Mouse (Mus musculus) midbrain, embryonic 13.5 days (tissue): ENCODE data around the gene Nupr1. TPM values are rescaled to one million over a fixed set of nuclear protein-coding genes. Genes with fewer than 3 reads are reported as not detected.

ENCODE experiments used
- ATAC-seq: fragments of 200-750 bp; cut with Nextera tagmentation; 2 replicates; pipeline ENCODE4 v1.8.0; 2017; ENCODE audit warnings: mild to moderate bottlenecking, moderate TSS enrichment, moderate library complexity
- H3K27ac ChIP-seq: fragments of 300-500 bp; sonication (generic); 2 replicates; pipeline ENCODE4 v1.5.1; 2015; ENCODE audit warnings: inconsistent platforms, mild to moderate bottlenecking, moderate library complexity
- H3K27me3 ChIP-seq: fragments of 300-500 bp; sonication (generic); 2 replicates; pipeline ENCODE4 v1.6.1; 2015; ENCODE audit warnings: mild to moderate bottlenecking, inconsistent platforms
- H3K36me3 ChIP-seq: fragments of 300-500 bp; sonication (generic); 2 replicates; pipeline ENCODE4 v1.6.1; 2015; ENCODE audit warnings: mild to moderate bottlenecking, inconsistent platforms
- H3K4me1 ChIP-seq: fragments of 300-500 bp; sonication (generic); replicated peaks from 2 replicates; pipeline ENCODE4 v1.6.1; 2015; ENCODE audit warnings: inconsistent platforms
- H3K4me2 ChIP-seq: fragments of 300-500 bp; sonication (generic); replicated peaks from 2 replicates; pipeline ENCODE4 v1.6.1; 2015; ENCODE audit warnings: moderate library complexity, mild to moderate bottlenecking, inconsistent platforms
- H3K4me3 ChIP-seq: fragments of 300-500 bp; sonication (generic); replicated peaks from 2 replicates; pipeline ENCODE4 v1.5.1; 2015; ENCODE audit warnings: mild to moderate bottlenecking, inconsistent platforms
- H3K9ac ChIP-seq: fragments of 300-500 bp; sonication (generic); replicated peaks from 2 replicates; pipeline ENCODE4 v1.6.1; 2015; ENCODE audit warnings: mild to moderate bottlenecking, inconsistent platforms
- H3K9me3 ChIP-seq: fragments of 300-500 bp; sonication (generic); 2 replicates; pipeline ENCODE4 v1.6.1; 2016; ENCODE audit warnings: mild to moderate bottlenecking, inconsistent platforms
- WGBS: fragments of 180-500 bp; shearing (Covaris S2); methylation state at CpG from one replicate; pipeline ENCODE4 v1.1.7; 2015; 5-methylcytosine and 5-hydroxymethylcytosine counted together
- polyA plus RNA-seq: library from polyadenylated mRNA; unstranded; fragments of >200 nt; fragmentation: Nextera tagmentation; extraction: Ambion mirVana; gene quantifications from 2 replicates; pipeline ENCODE4 v1.2.1, GENCODE M21; 2015

The Nupr1 gene
- polyA plus RNA-seq, 1 experiment from 2014 or later, result 7.6 TPM

DNA sequence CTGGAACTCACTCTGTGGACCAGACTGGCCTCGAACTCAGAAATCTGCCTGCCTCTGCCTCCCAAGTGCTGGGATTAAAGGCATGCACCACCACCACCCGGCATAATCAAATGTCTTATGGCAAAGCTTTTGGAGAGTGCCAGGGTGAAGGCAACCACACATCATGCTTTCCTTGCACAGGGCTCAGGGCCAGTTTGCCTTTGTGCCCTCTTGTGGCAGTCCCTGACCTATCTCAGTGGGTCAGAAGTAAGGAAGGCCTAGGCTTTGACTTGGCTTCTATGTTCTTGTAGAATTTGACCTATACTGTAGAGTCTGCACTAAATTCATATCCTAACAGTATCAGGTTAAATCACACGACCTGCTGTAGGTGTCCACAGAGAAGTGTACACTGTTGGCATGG, 14.0 kb downstream of the Nupr1 start:
- no peaks in the 10 kb centered on the region for H3K4me1 ChIP-seq
- H3K27ac ChIP-seq, result no peak overlapping the region
- no peak overlapping the region for H3K9ac ChIP-seq
- H3K4me3 ChIP-seq, result no peak overlapping the region
- H3K27me3 ChIP-seq, result no peaks in the 10 kb centered on the region
- no peaks in the 10 kb centered on the region for H3K9me3 ChIP-seq
- no peaks in the 10 kb centered on the region for H3K36me3 ChIP-seq
- no peak overlapping the region for H3K4me2 ChIP-seq
- ATAC-seq, result no peak
- 74% methylated on average over 3 of the region's 3 CpGs for WGBS

GRCm38 (mm10) chr7:126612736-126613135, 17.9 kb downstream of the Nupr1 start:
- H3K4me1 ChIP-seq, result no peaks in the 10 kb centered on the region
- H3K4me3 ChIP-seq, result no peak overlapping the region
- H3K36me3 ChIP-seq, result no peaks in the 10 kb centered on the region
- H3K4me2 ChIP-seq, result no peak overlapping the region
- H3K27me3 ChIP-seq, result no peaks in the 10 kb centered on the region
- no peak for ATAC-seq
- no peaks in the 10 kb centered on the region for H3K9me3 ChIP-seq
- no peak overlapping the region for H3K27ac ChIP-seq
- H3K9ac ChIP-seq, result no peak overlapping the region
- WGBS, result 73% methylated on average over 3 of the region's 3 CpGs

DNA sequence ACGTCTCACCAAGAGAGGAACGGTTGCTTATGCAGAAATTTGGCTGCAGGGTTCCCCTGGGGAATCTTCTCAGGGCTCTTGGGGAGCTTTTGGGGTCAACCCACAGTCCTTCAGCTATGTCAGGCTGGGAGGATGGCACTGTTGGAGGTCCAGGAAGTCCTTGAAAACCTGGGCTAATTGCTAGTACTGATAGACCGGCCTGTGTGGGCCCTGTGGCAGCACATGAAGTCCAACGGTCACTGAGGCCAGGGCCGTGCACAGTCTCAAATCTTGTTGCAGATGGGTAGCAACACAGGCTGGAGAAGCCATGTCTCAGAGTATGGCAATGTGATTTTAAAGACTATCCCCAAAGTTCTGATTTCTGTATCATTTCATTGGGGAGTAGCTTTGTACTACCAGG, 22.9 kb downstream of the Nupr1 start:
- WGBS, result 91% methylated on average over 5 of the region's 5 CpGs
- Histone ChIP-seq H3K4me3 (no peak overlapping the region), H3K4me1 (no peaks in the 10 kb centered on the region), H3K9me3 (no peaks in the 10 kb centered on the region), H3K4me2 (no peak overlapping the region), H3K27me3 (no peaks in the 10 kb centered on the region), H3K27ac (no peak overlapping the region), H3K9ac (no peak overlapping the region), H3K36me3 (no peaks in the 10 kb centered on the region)
- no peak for ATAC-seq

DNA sequence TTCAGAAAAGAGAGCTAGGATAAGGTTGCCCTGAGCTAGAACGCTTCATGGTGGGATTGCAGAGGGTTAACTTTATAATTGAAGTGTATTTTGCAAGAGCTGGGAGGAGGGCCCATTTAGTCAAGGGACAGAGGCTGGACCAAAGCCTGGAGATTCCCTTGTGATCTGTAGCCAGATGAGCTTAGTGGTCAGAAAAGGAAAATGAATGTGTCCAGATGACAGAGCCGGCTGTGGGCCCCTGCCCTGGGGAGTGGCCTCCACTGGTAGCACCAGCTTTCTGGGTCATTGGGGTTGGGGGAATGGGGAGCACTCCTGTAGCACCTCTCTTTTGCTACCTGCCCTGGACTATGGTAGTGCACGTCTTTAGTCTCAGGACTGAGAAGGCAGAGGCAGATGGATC, 23.6 kb downstream of the Nupr1 start:
- H3K9ac ChIP-seq, result no peak overlapping the region
- no peak overlapping the region for H3K4me3 ChIP-seq
- WGBS, result 82% methylated on average over 3 of the region's 3 CpGs

DNA sequence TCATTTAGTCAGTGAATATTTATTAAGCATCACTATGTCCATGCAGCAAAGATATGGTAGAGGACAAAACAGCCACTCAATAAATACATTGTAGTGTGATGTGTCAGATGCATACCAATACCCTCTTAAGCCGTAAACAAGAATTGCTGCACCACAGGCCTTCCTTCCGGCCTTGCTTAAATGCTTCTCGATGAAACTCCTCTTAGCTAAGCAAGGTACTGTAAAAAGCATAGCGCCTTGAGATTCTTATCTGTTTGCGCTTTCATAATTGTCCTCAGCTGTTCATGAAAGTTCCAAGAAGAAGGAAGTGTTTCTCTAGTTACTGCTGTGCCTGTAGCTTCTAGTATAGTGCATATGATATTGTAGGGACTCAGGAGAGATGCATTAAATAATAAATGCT, 24.1 kb downstream of the Nupr1 start:
- H3K36me3 ChIP-seq, result no peaks in the 10 kb centered on the region
- H3K9me3 ChIP-seq, result no peaks in the 10 kb centered on the region
- no peak overlapping the region for H3K4me2 ChIP-seq
- no peaks in the 10 kb centered on the region for H3K4me1 ChIP-seq
- H3K4me3 ChIP-seq, result no peak overlapping the region
- H3K27me3 ChIP-seq, result no peaks in the 10 kb centered on the region
- H3K9ac ChIP-seq, result no peak overlapping the region
- 94% methylated on average over 5 of the region's 5 CpGs for WGBS
- H3K27ac ChIP-seq, result no peak overlapping the region
- no peak for ATAC-seq

More for the DNA sequence above, 23.6 kb downstream of the Nupr1 start:
- no peaks in the 10 kb centered on the region for H3K27me3 ChIP-seq
- no peaks in the 10 kb centered on the region for H3K4me1 ChIP-seq
- no peak overlapping the region for H3K27ac ChIP-seq
- no peaks in the 10 kb centered on the region for H3K36me3 ChIP-seq
- ATAC-seq, result no peak
- H3K9me3 ChIP-seq, result no peaks in the 10 kb centered on the region
- H3K4me2 ChIP-seq, result no peak overlapping the region

GRCm38 (mm10) chr7:126602650-126603049, 28.0 kb downstream of the Nupr1 start:
- WGBS, result 86% methylated on average over 3 of the region's 3 CpGs
- Histone ChIP-seq H3K36me3 (no peaks in the 10 kb centered on the region), H3K27me3 (no peaks in the 10 kb centered on the region), H3K9ac (no peak overlapping the region), H3K4me2 (no peak overlapping the region), H3K9me3 (no peaks in the 10 kb centered on the region), H3K4me3 (no peak overlapping the region), H3K4me1 (no peaks in the 10 kb centered on the region), H3K27ac (no peak overlapping the region)
- ATAC-seq, result no peak

DNA sequence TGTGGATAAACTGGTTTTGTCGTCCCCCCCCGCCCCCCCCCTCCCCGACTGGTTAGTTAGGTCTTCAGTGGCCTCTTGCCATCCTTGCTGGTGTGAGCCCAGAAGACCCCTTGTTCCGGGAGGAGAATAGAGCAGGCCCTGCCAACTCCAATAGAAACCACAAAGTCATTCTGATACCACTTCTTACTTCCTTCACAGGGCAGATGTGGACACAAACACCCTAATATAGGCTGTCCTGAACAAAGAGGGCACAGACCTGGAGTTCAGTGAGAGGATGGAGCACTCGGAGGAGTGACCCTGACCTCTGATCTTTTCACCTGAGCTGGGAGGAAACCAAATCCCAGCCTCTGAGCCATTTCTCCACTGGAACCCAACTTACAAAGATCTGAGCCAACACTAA, 28.8 kb downstream of the Nupr1 start:
- Histone ChIP-seq H3K4me1 (no peaks in the 10 kb centered on the region), H3K27me3 (no peaks in the 10 kb centered on the region), H3K27ac (no peak overlapping the region), H3K4me2 (no peak overlapping the region), H3K4me3 (no peak overlapping the region), H3K36me3 (no peaks in the 10 kb centered on the region), H3K9me3 (no peaks in the 10 kb centered on the region), H3K9ac (no peak overlapping the region)
- WGBS, result 48% methylated on average over 5 of the region's 5 CpGs
- ATAC-seq, result no peak

- no peaks in the 10 kb centered on the region for H3K9me3 ChIP-seq
- no peak overlapping the region for H3K9ac ChIP-seq
- H3K4me2 ChIP-seq, result no peak overlapping the region
- 0 out of 2 replicates have a peak, but pooled peaks cover under 1% of the 10 kb centered on the region for H3K27me3 ChIP-seq
- ATAC-seq, result no peak
- no peak overlapping the region for H3K27ac ChIP-seq
- WGBS, result 82% methylated on average over 6 of the region's 6 CpGs
- H3K36me3 ChIP-seq, result no peaks in the 10 kb centered on the region
- H3K4me3 ChIP-seq, result no peak overlapping the region
- no peaks in the 10 kb centered on the region for H3K4me1 ChIP-seq
Measured at GRCm38 (mm10) chr7:126598919-126599318, 31.7 kb downstream of the Nupr1 start.

GRCm38 (mm10) chr7:126596414-126596813, 34.2 kb downstream of the Nupr1 start:
- Histone ChIP-seq H3K4me2 (no peak overlapping the region), H3K9me3 (no peaks in the 10 kb centered on the region), H3K36me3 (no peaks in the 10 kb centered on the region), H3K4me3 (no peak overlapping the region), H3K9ac (no peak overlapping the region), H3K27me3 (peaks cover 6% of the 10 kb centered on the region; the same call in 1 of the 2 replicates), H3K27ac (no peak overlapping the region), H3K4me1 (no peaks in the 10 kb centered on the region)
- no peak for ATAC-seq
- WGBS, result 63% methylated on average over 6 of the region's 6 CpGs

DNA sequence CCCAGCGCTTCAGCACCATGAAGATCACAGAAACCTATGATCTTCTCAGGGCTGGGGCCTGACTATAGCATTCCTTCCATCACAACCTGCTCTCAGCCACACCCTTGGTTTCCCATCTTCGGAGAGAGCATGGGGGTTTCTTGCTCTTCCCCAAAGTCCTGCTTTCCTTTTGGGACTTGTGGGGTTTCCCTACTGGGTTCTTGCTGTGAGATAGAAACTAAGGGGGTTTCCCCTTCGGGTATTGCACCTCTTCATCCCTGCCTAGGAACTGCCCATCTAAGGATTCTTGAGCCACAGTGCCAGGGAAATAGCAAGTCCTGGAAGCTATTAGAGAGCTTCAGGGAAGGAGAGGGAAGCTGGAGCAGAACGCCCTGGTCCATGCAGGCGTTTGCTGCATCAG, 34.8 kb downstream of the Nupr1 start:
- Histone ChIP-seq H3K4me2 (no peak overlapping the region), H3K27me3 (peaks cover 6% of the 10 kb centered on the region; the same call in 1 of the 2 replicates), H3K9ac (no peak overlapping the region), H3K4me1 (no peaks in the 10 kb centered on the region), H3K36me3 (no peaks in the 10 kb centered on the region), H3K4me3 (no peak overlapping the region), H3K27ac (no peak overlapping the region), H3K9me3 (no peaks in the 10 kb centered on the region)
- WGBS, result 77% methylated on average over 5 of the region's 5 CpGs
- ATAC-seq, result no peak

- Histone ChIP-seq H3K36me3 (no peaks in the 10 kb centered on the region), H3K9me3 (no peaks in the 10 kb centered on the region), H3K27me3 (peaks cover 6% of the 10 kb centered on the region; the same call in 1 of the 2 replicates), H3K27ac (no peak within 1 kb of the TSS), H3K4me1 (no peaks in the 10 kb centered on the region), H3K4me3 (no peak within 1 kb of the TSS), H3K9ac (no peak within 1 kb of the TSS), H3K4me2 (no peak within 1 kb of the TSS)
- WGBS, result 80% methylated on average over 11 of the region's 11 CpGs
- ATAC-seq, result no peak
Measured at GRCm38 (mm10) chr7:126594862-126595561, 35.6 kb downstream of the Nupr1 start, which contains the start of gene Il27. Il27 (minus strand) TSS chr7:126594941.

DNA sequence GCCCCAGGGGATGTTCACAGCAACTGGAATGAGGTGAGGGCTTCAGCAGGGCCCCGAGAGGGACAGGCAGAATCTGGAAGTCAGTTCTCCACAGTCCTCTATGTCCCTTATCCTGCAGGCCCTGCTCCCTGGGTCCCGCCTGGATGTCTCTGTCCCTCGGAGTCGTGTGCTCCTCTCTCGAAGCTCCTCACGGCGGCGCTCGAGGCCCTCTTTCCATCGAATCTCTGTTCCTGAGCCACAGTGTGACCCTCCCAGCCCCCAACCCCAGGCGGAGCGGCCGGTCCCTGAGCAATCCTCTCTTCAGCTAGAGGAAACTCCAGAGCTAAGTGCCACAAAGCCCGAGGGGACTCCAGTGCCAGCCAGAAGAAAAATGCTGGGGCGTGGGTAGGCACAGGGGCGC, 42.9 kb downstream of the Nupr1 start:
- Histone ChIP-seq H3K9ac (peak overlapping the region; percentile 48; the same call in 1 of the 2 replicates), H3K4me2 (peak overlapping the region; percentile 32), H3K4me3 (no peak overlapping the region), H3K9me3 (no peaks in the 10 kb centered on the region), H3K27me3 (peaks cover 24% of the 10 kb centered on the region), H3K36me3 (no peaks in the 10 kb centered on the region), H3K27ac (no peak overlapping the region), H3K4me1 (peaks cover 7% of the 10 kb centered on the region)
- ATAC-seq, result no peak
- WGBS, result 6% methylated on average over 16 of the region's 16 CpGs

DNA sequence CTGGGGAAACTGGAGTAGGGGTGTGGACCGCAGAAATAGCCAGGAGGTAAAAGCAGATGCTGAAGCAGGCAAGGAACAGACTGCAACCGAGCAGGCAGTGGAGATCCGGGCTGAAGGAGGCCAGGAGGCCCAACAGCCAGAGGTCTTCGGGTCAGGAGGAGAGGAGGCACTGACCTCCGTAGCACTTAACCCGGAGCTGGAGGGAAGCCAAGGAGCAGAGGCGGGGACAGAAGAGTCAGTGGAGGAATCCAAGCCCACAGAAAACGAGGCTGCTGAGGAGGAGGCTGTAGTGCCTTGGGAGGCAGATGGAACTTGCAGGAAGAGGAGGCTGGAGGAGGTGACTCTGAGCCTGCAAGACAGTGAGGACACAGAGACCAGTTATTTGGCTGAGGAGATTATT, 43.8 kb downstream of the Nupr1 start:
- no peak overlapping the region for H3K4me2 ChIP-seq
- ATAC-seq, result no peak
- peaks cover 14% of the 10 kb centered on the region for H3K4me1 ChIP-seq
- no peaks in the 10 kb centered on the region for H3K36me3 ChIP-seq
- H3K4me3 ChIP-seq, result no peak overlapping the region
- 67% methylated on average over 8 of the region's 8 CpGs for WGBS
- H3K9me3 ChIP-seq, result no peaks in the 10 kb centered on the region
- no peak overlapping the region for H3K9ac ChIP-seq
- peaks cover 24% of the 10 kb centered on the region for H3K27me3 ChIP-seq
- no peak overlapping the region for H3K27ac ChIP-seq
